Mouse (Mus musculus) liver, postnatal 0 days (tissue): ENCODE data around the gene Dclk3. TPM values are rescaled to one million over a fixed set of nuclear protein-coding genes. Genes with fewer than 3 reads are reported as not detected.

Experiments
- ATAC-seq: fragments of 200-750 bp; cut with Nextera tagmentation; 2 replicates; pipeline ENCODE4 v1.8.0; 2017; ENCODE audit warnings: mild to moderate bottlenecking, moderate library complexity
- DNase-seq: peaks from one replicate; pipeline ENCODE4 v3.0.0-alpha.2; 2016
- H3K27ac ChIP-seq: fragments of 300-500 bp; sonication (generic); 2 replicates; pipeline ENCODE4 v1.5.1; 2014; ENCODE audit warnings: antibody characterized with exemption, moderate library complexity, mild to moderate bottlenecking, low read depth
- H3K27me3 ChIP-seq: fragments of 300-500 bp; sonication (generic); 2 replicates; pipeline ENCODE4 v1.6.1; 2014; ENCODE audit warnings: low read length, control low read depth, mixed read lengths; ENCODE audit not compliant: insufficient read depth
- H3K36me3 ChIP-seq: fragments of 300-500 bp; sonication (generic); replicated peaks from 2 replicates; pipeline ENCODE4 v1.6.1; 2014; ENCODE audit warnings: mild to moderate bottlenecking, control low read depth, low read length, moderate library complexity, mixed read lengths; ENCODE audit not compliant: insufficient read depth
- H3K4me1 ChIP-seq: fragments of 300-500 bp; sonication (generic); 2 replicates; pipeline ENCODE4 v1.6.1; 2014; ENCODE audit warnings: antibody characterized with exemption, mild to moderate bottlenecking, control low read depth; ENCODE audit not compliant: insufficient read depth
- H3K4me2 ChIP-seq: fragments of 300-500 bp; sonication (generic); 2 replicates; pipeline ENCODE4 v1.6.1; 2014; ENCODE audit warnings: low read depth, mild to moderate bottlenecking, low read length, moderate library complexity, mixed read lengths
- H3K4me3 ChIP-seq: fragments of 300-500 bp; sonication (generic); 2 replicates; pipeline ENCODE4 v1.5.1; 2014; ENCODE audit warnings: low read depth, low read length
- H3K9ac ChIP-seq: fragments of 300-500 bp; sonication (generic); replicated peaks from 2 replicates; pipeline ENCODE4 v1.6.1; 2014; ENCODE audit warnings: mild to moderate bottlenecking, moderate library complexity
- H3K9me3 ChIP-seq: fragments of 300-500 bp; sonication (generic); 2 replicates; pipeline ENCODE4 v1.6.1; 2016; ENCODE audit warnings: mild to moderate bottlenecking, control low read depth, low read length, mixed read lengths
- CTCF ChIP-seq: sonication (generic); IDR thresholded peaks from 2 replicates; pipeline ENCODE4 v1.5.1; 2016; ENCODE audit warnings: antibody characterized with exemption, low read depth
- EP300 ChIP-seq: IDR thresholded peaks from 2 replicates; pipeline ENCODE4 v1.6.1; 2016; ENCODE audit warnings: antibody characterized with exemption, low read depth, mild to moderate bottlenecking
- WGBS: fragments of 180-500 bp; shearing (Covaris S2); extraction: QIAGEN DNeasy Blood & Tissue Kit; methylation state at CpG from one replicate; pipeline ENCODE4 v1.1.7; 2014; ENCODE audit not compliant: insufficient replicate concordance; 5-methylcytosine and 5-hydroxymethylcytosine counted together
- polyA plus RNA-seq: library from polyadenylated mRNA; unstranded; fragments of >200 nt; fragmentation: Nextera tagmentation; extraction: Ambion mirVana; gene quantifications from 2 replicates; pipeline ENCODE4 v1.2.1, GENCODE M21; 2015

The Dclk3 gene
- polyA plus RNA-seq, 1 experiment from 2014 or later, result 0.27 TPM

DNA sequence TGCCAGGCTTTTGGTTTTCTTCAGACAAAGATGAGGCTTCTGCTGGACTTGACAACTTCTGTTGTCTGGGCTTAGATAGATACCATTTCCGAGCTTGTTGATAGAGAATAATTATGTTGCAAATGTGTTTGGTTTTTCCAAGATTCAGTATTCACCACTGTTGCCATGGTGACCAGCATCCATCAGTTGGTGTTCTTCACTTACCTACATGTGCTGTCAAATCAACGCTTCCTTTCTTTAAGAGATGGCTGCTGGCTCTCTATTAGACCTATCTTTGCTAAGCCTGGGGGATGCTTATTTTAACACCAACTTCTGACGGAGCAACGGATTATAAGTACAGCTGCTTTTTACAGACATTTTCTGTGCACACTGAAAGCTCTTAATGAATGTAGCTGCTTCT lies 37.1 kb downstream of the Dclk3 start:
- no peaks in the 10 kb centered on the region for H3K36me3 ChIP-seq
- no peak overlapping the region for H3K27ac ChIP-seq
- H3K4me1 ChIP-seq, result no peaks in the 10 kb centered on the region; the same call in 1 of the 2 replicates
- ATAC-seq, result no peak
- 72% methylated on average over 4 of the region's 4 CpGs for WGBS
- no peak overlapping the region for H3K4me3 ChIP-seq
- no peak overlapping the region for H3K9ac ChIP-seq
- no peaks in the 10 kb centered on the region for H3K27me3 ChIP-seq
- no peak for TF ChIP-seq CTCF
- TF ChIP-seq EP300, result no peak
- no peaks in the 10 kb centered on the region for H3K9me3 ChIP-seq
- DNase-seq, result no peak
- no peak overlapping the region for H3K4me2 ChIP-seq

DNA sequence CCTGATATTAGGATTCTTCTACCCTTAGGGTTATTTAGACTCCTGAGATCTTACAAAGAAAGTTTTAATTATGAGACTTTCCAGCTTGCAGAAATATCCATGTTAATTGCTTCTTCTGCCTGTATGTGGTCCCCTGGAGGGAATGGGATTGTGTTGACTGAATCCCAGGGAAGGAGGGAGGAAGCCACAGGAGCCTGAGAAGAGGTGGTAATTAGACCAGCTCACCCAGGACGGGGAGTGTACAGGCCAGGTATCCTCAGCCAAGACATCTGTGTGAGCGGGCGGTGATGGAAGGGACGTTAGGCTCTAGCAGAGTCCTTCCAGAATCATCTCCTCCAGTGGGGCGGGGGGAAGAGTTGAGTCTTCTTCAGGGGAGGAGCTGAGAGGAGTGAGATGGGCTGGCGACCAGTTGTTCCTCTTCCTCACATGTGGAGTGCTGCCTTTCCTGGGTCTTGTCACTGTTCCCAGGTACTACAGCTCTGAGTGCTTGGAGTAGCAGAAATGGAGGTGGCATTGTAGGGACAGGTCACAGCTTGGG lies 37.7 kb downstream of the Dclk3 start:
- H3K36me3 ChIP-seq, result no peaks in the 10 kb centered on the region
- WGBS, result 70% methylated on average over 6 of the region's 6 CpGs
- DNase-seq (no peak), ATAC-seq (no peak)
- TF ChIP-seq EP300 (no peak), CTCF (no peak)
- H3K4me2 ChIP-seq, result no peak overlapping the region
- no peaks in the 10 kb centered on the region for H3K27me3 ChIP-seq
- H3K9ac ChIP-seq, result no peak overlapping the region
- no peaks in the 10 kb centered on the region for H3K9me3 ChIP-seq
- no peak overlapping the region for H3K27ac ChIP-seq
- no peak overlapping the region for H3K4me3 ChIP-seq
- no peaks in the 10 kb centered on the region; the same call in 1 of the 2 replicates for H3K4me1 ChIP-seq

DNA sequence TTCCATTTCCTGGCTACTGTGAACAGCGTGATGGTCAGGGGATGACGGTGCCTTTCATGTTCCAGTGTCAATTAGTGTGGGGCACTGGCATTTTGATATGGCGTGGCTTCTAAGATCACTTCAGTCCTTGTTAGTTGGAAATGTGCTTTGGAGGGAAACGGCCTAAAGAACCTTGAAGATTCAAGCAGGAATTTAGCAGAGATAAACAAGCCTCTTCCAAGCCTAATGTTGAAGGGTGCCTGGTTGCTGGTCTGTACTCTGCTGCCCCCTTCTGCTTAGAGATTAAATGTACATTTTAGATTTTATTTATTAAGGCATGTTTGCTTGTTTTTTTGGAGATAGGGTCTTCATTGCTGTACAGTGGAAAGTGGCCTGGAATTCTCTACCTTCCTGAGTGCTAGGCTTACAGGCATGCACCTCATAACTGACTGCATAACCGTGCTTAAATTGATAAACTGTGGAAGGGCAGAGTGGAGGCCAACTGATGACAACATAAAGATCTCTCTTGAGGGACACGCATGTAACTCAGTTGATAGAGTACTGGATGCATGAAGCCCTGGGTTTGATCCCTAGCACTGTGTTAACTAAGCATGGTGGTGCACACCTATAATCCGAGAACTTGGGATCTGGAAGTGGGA lies 40.1 kb downstream of the Dclk3 start:
- WGBS, result 51% methylated on average over 7 of the region's 7 CpGs
- TF ChIP-seq CTCF (peak; percentile 78), EP300 (no peak)
- Histone ChIP-seq H3K4me2 (no peak overlapping the region), H3K27ac (no peak overlapping the region), H3K9me3 (no peaks in the 10 kb centered on the region), H3K9ac (no peak overlapping the region), H3K27me3 (no peaks in the 10 kb centered on the region), H3K36me3 (no peaks in the 10 kb centered on the region), H3K4me3 (no peak overlapping the region), H3K4me1 (no peaks in the 10 kb centered on the region; the same call in 1 of the 2 replicates)
- ATAC-seq (no peak), DNase-seq (no peak)

DNA sequence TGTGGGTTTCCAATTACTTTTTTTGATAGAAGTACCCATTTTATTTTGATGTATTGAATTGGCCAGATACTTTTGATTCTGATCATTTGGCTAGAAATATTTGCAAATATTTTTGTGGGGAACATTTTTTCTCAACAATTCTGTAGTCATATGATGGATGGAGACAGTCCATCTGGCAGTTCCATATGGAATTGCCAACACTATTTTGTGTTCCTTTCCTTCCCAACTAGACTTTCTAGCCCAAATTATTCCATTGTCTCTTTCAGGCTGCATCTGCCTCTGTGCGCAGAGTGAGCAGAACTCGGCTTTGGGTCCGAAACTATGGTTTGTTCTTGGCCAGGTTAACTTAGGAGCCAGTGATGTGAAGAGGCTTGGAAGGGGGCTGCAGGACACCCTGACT lies 42.1 kb downstream of the Dclk3 start:
- 73% methylated on average over 3 of the region's 3 CpGs for WGBS
- no peak for TF ChIP-seq CTCF
- no peak for TF ChIP-seq EP300
- Histone ChIP-seq H3K9ac (no peak overlapping the region), H3K4me1 (no peaks in the 10 kb centered on the region), H3K4me2 (no peak overlapping the region), H3K9me3 (no peaks in the 10 kb centered on the region), H3K36me3 (no peaks in the 10 kb centered on the region), H3K27ac (no peak overlapping the region), H3K4me3 (no peak overlapping the region), H3K27me3 (no peaks in the 10 kb centered on the region)
- ATAC-seq (no peak), DNase-seq (no peak)

DNA sequence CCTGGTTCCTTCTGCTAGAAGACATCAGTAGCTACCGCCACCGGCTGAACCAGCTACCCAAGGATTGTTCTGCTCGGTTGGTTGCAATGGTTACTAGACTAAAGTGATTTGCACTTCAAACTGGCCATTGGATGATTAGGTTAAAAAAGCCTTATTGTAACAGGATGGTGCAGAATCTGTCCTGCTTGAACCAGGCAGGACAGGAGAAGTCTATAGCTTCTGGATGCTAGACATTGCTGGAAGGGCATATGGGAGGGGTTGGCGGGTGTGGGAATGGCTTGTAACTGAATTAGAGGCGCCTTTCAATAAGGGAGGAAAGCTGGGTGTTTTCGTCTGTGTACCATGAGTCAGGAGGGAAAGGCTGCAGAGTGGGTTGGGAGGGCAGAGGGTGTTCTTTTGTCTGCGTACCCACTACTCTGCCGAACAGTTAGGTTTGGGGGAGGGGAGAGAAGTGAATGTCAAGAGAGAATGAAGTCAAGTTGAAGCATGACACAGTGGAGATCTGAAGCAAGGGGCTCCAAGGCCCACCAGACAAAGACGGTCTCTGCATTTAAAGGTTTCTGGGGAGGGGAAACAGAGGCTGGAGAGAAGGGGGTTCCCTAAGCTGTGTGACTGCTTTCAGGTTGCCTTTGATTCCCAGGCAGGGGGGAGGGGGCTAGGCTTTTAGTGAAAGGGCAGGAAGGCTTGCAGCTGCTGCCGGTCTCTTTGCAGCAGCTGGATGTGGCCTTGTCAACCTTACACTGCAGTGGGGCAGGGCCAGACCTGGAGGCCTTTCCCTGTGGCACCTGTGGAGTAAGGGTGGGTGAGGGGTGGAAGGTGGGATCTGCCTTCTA lies 48.0 kb downstream of the Dclk3 start:
- Histone ChIP-seq H3K9ac (no peak overlapping the region), H3K27ac (no peak overlapping the region), H3K9me3 (no peaks in the 10 kb centered on the region), H3K4me1 (no peaks in the 10 kb centered on the region), H3K27me3 (no peaks in the 10 kb centered on the region), H3K36me3 (no peaks in the 10 kb centered on the region), H3K4me3 (no peak overlapping the region), H3K4me2 (no peak overlapping the region)
- ATAC-seq (no peak), DNase-seq (no peak)
- TF ChIP-seq EP300 (no peak), CTCF (no peak)
- WGBS, result 62% methylated on average over 10 of the region's 10 CpGs

DNA sequence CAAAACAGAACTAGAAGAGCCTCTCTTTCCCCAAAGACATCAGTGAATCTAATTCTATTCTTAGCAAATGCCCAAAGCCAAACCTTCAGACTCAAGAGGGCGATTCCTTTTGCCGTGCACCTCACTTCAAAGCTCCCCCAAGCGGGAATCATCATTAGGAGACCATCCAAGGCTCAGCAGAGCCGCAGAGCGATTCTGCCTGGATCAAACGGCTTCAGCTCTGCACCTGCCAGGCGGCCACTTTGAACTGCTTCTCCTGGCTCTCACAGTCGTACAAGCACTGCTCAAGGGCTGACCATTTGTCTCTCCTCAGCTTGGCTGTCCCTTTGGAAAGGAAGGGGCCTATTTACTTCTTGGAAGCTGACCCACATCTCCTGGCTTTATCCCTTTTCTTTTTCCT lies 51.7 kb downstream of the Dclk3 start:
- TF ChIP-seq EP300, result no peak
- no peak for TF ChIP-seq CTCF
- Histone ChIP-seq H3K4me3 (no peak overlapping the region), H3K4me2 (no peak overlapping the region), H3K27me3 (0 out of 2 replicates have a peak, but pooled peaks cover 2% of the 10 kb centered on the region), H3K4me1 (no peaks in the 10 kb centered on the region), H3K36me3 (no peaks in the 10 kb centered on the region), H3K27ac (no peak overlapping the region), H3K9me3 (no peaks in the 10 kb centered on the region), H3K9ac (no peak overlapping the region)
- no peak for ATAC-seq
- WGBS, result 26% methylated on average over 8 of the region's 8 CpGs
- DNase-seq, result no peak
